Mouse (Mus musculus) heart, postnatal 4 days (tissue): Measurements from ENCODE around the gene Krtdap. TPM values are rescaled to one million over a fixed set of nuclear protein-coding genes. Genes with fewer than 3 reads are reported as not detected.

Source experiments
- total RNA-seq, 2 experiments: library from RNA; stranded (reverse); gene quantifications; 2 replicates each; pipeline ENCODE4 v1.2.3; 2021

Gene Krtdap
- total RNA-seq, 2 experiments from 2014 or later: not detected

Other genes with a start within 250 kb of the Krtdap start
- 100 to 1,000 TPM; 279 to 308 TPM for gene Hspb6, start 235.7 kb upstream of the Krtdap start, total RNA-seq
- gene Proser3, start 235.6 kb upstream of the Krtdap start, total RNA-seq: 1 to 10 TPM; 5.2 to 7.8 TPM
- gene Lin37, start 228.1 kb upstream of the Krtdap start, total RNA-seq: 10 to 100 TPM; 14.8 to 17.1 TPM
- 10 to 100 TPM; 70.5 to 72.7 TPM for gene U2af1l4, start 224.6 kb upstream of the Krtdap start, total RNA-seq
- gene Gm49396, start 224.6 kb upstream of the Krtdap start, total RNA-seq: 1 to 10 TPM; 2.1 to 3.1 TPM
- 10 to 100 TPM; 80.0 to 83.8 TPM for gene Psenen, start 224.3 kb upstream of the Krtdap start, total RNA-seq
- 1 to 10 TPM; 1.1 to 1.2 TPM for gene Igflr1, start 222.5 kb upstream of the Krtdap start, total RNA-seq
- 10 to 100 TPM; 29.5 to 35.8 TPM for gene Kmt2b, start 199.2 kb upstream of the Krtdap start, total RNA-seq
- gene Zbtb32, start 189.0 kb upstream of the Krtdap start, total RNA-seq: not detected
- gene Upk1a, start 175.0 kb upstream of the Krtdap start, total RNA-seq: under 1 TPM; 0.62 to 0.86 TPM
- 1,000 to 10,000 TPM; 2,883 to 3,014 TPM for gene Cox6b1, start 161.7 kb upstream of the Krtdap start, total RNA-seq
- gene Etv2, start 152.0 kb upstream of the Krtdap start, total RNA-seq: not detected
- gene Rbm42, start 137.6 kb upstream of the Krtdap start, total RNA-seq: 10 to 100 TPM; 58.8 to 62.2 TPM
- 10 to 100 TPM; 13.1 to 16.6 TPM for gene Haus5, start 122.9 kb upstream of the Krtdap start, total RNA-seq
- gene Pmis2, start 116.3 kb upstream of the Krtdap start, total RNA-seq: not detected
- not detected for gene 2200002J24Rik, start 89.0 kb upstream of the Krtdap start, total RNA-seq
- under 1 TPM; 0.14 to 0.74 TPM for gene Atp4a, start 75.7 kb upstream of the Krtdap start, total RNA-seq
- gene Tmem147, start 58.4 kb upstream of the Krtdap start, total RNA-seq: 100 to 1,000 TPM; 208 to 221 TPM
- not detected for gene Gapdhs, start 44.2 kb upstream of the Krtdap start, total RNA-seq
- 1 to 10 TPM; 4.8 to 5.1 TPM for gene Sbsn, start 36.4 kb upstream of the Krtdap start, total RNA-seq
- 1 to 10 TPM; 4.6 to 5.7 TPM for gene Dmkn, start 24.1 kb upstream of the Krtdap start, total RNA-seq
- not detected for gene Ffar2, start 35.9 kb downstream of the Krtdap start, total RNA-seq
- not detected for gene Ffar3, start 68.3 kb downstream of the Krtdap start, total RNA-seq
- not detected for gene Ffar1, start 73.7 kb downstream of the Krtdap start, total RNA-seq
- 1 to 10 TPM in 1 of 2 experiments, under 1 TPM in 1; 0.09 to 1.2 TPM for gene Cd22, start 92.4 kb downstream of the Krtdap start, total RNA-seq
- 1 to 10 TPM in 1 of 2 experiments, under 1 TPM in 1; 0.31 to 1.3 TPM for gene Mag, start 127.0 kb downstream of the Krtdap start, total RNA-seq
- gene Hamp2, start 136.8 kb downstream of the Krtdap start, total RNA-seq: 1 to 10 TPM in 1 of 2 experiments, under 1 TPM in 1; 0.76 to 1.2 TPM
- gene Hamp, start 156.1 kb downstream of the Krtdap start, total RNA-seq: 1 to 10 TPM; 1.6 to 1.9 TPM
- 100 to 1,000 TPM; 100 to 103 TPM for gene Usf2, start 168.9 kb downstream of the Krtdap start, total RNA-seq
- 1 to 10 TPM; 5.5 to 5.6 TPM for gene Lsr, start 185.6 kb downstream of the Krtdap start, total RNA-seq
- under 1 TPM; 0.36 TPM for gene Fam187b, start 185.9 kb downstream of the Krtdap start, total RNA-seq